Mouse (Mus musculus): ENCODE data around the gene Kcnmb4. TPM values are rescaled to one million over a fixed set of nuclear protein-coding genes. Genes with fewer than 3 reads are reported as not detected.

Gene Kcnmb4
- polyA plus RNA-seq, 1 experiment: 4.2 TPM

DNA sequence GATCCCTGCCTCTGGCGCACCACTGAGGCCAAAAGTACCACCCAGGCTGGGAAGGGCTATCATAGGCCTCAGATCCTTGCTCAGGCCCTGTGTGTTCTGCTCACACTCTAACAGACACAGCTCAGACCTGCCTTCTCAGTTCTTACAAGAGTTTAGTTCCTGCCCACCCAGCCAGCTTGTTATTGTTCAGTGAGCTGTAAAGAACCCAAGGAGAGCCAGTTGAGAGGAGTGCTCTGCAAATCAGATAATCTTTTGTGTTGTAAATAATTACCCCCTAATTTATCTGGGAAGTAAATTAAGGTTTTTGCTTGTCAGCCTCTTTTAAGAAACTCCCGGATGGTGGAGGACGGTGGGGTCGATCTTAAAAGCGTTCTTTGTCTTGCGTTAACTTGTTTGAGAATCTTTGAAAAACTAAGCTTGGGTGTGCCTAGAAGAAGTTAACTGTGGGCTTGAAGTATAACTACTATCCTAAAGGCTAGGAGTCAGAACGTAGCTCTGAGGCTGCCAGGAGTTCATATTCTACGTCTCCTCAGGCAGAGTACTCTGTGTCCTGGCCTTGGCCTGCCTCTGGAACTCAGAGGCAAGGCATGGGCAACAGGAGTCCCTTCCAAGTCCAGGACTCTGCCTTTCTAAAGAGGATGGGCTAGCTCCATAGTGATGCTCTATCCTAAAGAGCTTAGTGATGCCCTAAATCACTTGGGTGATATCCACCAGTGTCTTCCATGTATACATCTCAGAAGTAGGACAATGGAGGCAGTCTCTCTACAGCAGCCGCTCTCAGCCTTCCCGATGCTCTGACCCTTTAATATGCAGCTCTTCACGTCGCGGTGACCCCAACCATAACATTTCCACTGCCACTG, 90.6 kb downstream of the Kcnmb4 start:
- no peak for DNase-seq (ENCODE audit: low read depth in 1 of 2, low spot score in 2 of 2)

DNA sequence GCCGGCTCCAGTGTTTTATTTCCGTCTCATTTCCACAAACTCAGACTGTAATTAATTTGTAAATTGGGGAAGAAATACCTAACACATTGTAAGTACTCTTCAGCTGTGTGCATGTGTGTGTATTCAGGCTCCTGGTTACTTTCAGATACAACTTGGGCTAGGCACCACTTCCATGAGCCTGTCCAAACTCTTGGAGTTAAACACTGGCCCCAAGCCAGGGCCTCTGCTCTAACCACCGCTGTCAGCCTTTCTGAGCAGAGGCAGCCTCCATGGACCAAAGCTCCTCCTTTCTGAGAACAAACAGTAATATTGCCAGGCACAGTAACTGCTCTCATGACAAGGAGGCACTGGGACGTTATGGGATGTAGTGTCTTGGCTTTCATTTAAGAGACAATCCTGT, 96.8 kb downstream of the Kcnmb4 start:
- WGBS: 88% methylated on average over 4 of the region's 4 CpGs
- Histone ChIP-seq H3K27ac (ENCODE audit: insufficient read depth, low read length) (no peak overlapping the region), H3K36me3 (ENCODE audit: control insufficient read depth, insufficient read depth, low read length) (no peaks in the 10 kb centered on the region), H3K4me3 (ENCODE audit: extremely low read depth, insufficient read depth, insufficient read length) (no peak overlapping the region), H3K4me1 (ENCODE audit: control insufficient read depth, insufficient read depth, insufficient read length) (no peaks in the 10 kb centered on the region), H3K27me3 (ENCODE audit: control insufficient read depth, insufficient read depth, low read length) (no peaks in the 10 kb centered on the region)
- no peak for DNase-seq (ENCODE audit: low read depth in 1 of 2, low spot score in 2 of 2)
- TF ChIP-seq POLR2A (IDR thresholded peaks at IDR 0.05; ENCODE audit: low read depth, low read length): no peak
- TF ChIP-seq CTCF (IDR thresholded peaks at IDR 0.05; ENCODE audit: extremely low read depth, insufficient read depth, insufficient read length, insufficient replicate concordance): no peak

More for the DNA sequence above, 90.6 kb downstream of the Kcnmb4 start:
- no peaks in the 10 kb centered on the region for H3K36me3 ChIP-seq (ENCODE audit: control insufficient read depth, insufficient read depth, low read length)
- no peaks in the 10 kb centered on the region for H3K27me3 ChIP-seq (ENCODE audit: control insufficient read depth, insufficient read depth, low read length)
- no peak overlapping the region for H3K4me3 ChIP-seq (ENCODE audit: extremely low read depth, insufficient read depth, insufficient read length)
- no peaks in the 10 kb centered on the region for H3K4me1 ChIP-seq (ENCODE audit: control insufficient read depth, insufficient read depth, insufficient read length)
- WGBS: 88% methylated on average over 13 of the region's 13 CpGs
- no peak overlapping the region for H3K27ac ChIP-seq (ENCODE audit: insufficient read depth, low read length)
- no peak for TF ChIP-seq POLR2A (IDR thresholded peaks at IDR 0.05; ENCODE audit: low read depth, low read length)
- TF ChIP-seq CTCF (IDR thresholded peaks at IDR 0.05; ENCODE audit: extremely low read depth, insufficient read depth, insufficient read length, insufficient replicate concordance): no peak

- no peak overlapping the region for H3K27ac ChIP-seq (ENCODE audit: insufficient read depth, low read length)
- no peak for DNase-seq (ENCODE audit: low read depth in 1 of 2, low spot score in 2 of 2)
- TF ChIP-seq POLR2A (IDR thresholded peaks at IDR 0.05; ENCODE audit: low read depth, low read length) (no peak), CTCF (IDR thresholded peaks at IDR 0.05; ENCODE audit: extremely low read depth, insufficient read depth, insufficient read length, insufficient replicate concordance) (no peak)
- H3K36me3 ChIP-seq (ENCODE audit: control insufficient read depth, insufficient read depth, low read length): no peaks in the 10 kb centered on the region
- no peak overlapping the region for H3K4me3 ChIP-seq (ENCODE audit: extremely low read depth, insufficient read depth, insufficient read length)
- 89% methylated on average over 6 of the region's 6 CpGs for whole genome bisulfite sequencing
- no peaks in the 10 kb centered on the region for H3K27me3 ChIP-seq (ENCODE audit: control insufficient read depth, insufficient read depth, low read length)
- H3K4me1 ChIP-seq (ENCODE audit: control insufficient read depth, insufficient read depth, insufficient read length): no peaks in the 10 kb centered on the region
These were observed 99.6 kb downstream of the Kcnmb4 start for GRCm38 (mm10) chr10:116374111-116374510.

DNA sequence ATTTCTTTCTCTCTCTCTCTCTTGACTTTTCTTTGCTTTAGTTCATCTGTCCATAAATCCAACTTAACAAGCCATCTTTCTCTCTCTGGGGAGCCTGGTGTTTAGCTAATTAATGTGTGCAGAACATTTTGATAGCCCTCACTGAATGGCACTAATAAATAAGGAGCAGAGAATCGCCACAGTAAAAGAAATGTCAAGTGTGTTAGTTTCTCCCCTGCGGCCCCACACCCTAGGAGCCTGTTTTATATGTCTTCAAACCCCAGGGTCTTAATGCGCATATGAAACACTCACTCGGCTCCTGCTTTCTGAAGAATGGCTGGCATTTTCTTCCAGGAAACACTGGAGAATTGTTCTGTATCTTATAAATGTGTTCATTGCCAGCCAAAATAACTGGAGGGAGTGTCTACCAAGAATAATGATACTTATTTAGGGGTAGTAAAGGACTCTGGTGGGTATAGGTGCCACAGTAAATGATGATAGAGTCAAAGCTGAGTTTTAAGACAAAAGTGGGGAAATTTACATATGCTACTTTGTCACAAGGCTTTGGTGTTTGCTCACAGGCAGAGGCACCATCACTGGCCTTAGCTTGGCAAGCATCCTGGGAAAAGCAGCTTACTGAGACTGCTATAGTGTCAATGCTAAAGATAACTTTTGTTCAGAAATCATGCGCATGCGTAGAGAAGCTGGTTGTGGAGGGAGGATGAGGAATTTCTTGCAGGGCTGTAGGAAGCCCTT, 102.5 kb downstream of the Kcnmb4 start:
- WGBS: 89% methylated on average over 6 of the region's 6 CpGs
- no peak overlapping the region for H3K27ac ChIP-seq (ENCODE audit: insufficient read depth, low read length)
- no peak for DNase-seq (ENCODE audit: low read depth in 1 of 2, low spot score in 2 of 2)
- TF ChIP-seq CTCF (IDR thresholded peaks at IDR 0.05; ENCODE audit: extremely low read depth, insufficient read depth, insufficient read length, insufficient replicate concordance) (no peak), POLR2A (IDR thresholded peaks at IDR 0.05; ENCODE audit: low read depth, low read length) (no peak)
- no peak overlapping the region for H3K4me3 ChIP-seq (ENCODE audit: extremely low read depth, insufficient read depth, insufficient read length)
- no peaks in the 10 kb centered on the region for H3K4me1 ChIP-seq (ENCODE audit: control insufficient read depth, insufficient read depth, insufficient read length)
- no peaks in the 10 kb centered on the region for H3K27me3 ChIP-seq (ENCODE audit: control insufficient read depth, insufficient read depth, low read length)
- H3K36me3 ChIP-seq (ENCODE audit: control insufficient read depth, insufficient read depth, low read length): no peaks in the 10 kb centered on the region

Other genes starting within 250 kb of the Kcnmb4 start
- 5.6 and 5.7 TPM in 2 replicates for gene Ptprb, start 198.4 kb downstream of the Kcnmb4 start, polyA plus RNA-seq (2012; rRNA removed)
- gene Cnot2, start 107.6 kb upstream of the Kcnmb4 start, polyA plus RNA-seq (2012; rRNA removed): 23.9 and 25.6 TPM in 2 replicates